9 mouse cellular contexts compared by ENCODE assay signal in the genomic region with DNA sequence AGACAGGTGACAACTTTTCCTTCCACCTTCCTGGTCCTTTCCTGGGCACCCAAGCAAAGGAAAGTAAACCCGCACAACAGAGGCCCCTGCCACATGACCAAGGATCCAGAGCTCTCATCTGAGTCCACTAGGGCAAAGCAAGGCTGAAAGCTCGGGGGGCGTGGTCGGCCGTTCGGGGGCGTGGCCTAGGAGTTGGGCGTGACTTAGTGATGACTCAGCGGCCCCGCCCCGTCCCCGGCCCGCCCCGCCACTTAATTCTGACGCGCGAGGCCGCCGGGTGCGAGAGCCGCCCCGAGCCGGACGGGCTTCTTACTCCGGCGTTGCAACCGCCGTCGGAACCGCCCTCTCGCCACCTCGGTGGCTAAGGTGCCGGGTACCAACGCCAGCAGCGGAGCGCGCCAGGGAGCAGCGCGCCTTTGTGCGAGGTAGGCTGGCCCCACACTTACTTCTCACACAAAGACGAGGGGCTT.
DNase-seq lines count a peak whose midpoint lies in the region; ATAC-seq and TF ChIP-seq lines count a peak whose summit lies in the region.
"Had no signal": no experiment of that assay in that cellular context is flagged by ENCODE, and none has a peak within 500 bp of the region (broad histone marks: within the 10 kb centered on the region; RNA-seq: fewer than 3 reads in every experiment).

No protein-coding gene starts in this region.

- peaks cover 3% of the 10 kb centered on the region; the same call in 1 of the 2 replicates for H3K4me1 ChIP-seq in bone marrow, adult 2 months (ENCODE audit: control insufficient read depth, insufficient read depth, low read length)
- peaks cover 40% of the 10 kb centered on the region for H3K4me1 ChIP-seq in embryonic facial prominence, embryonic 15.5 days
- H3K4me1 ChIP-seq in limb, embryonic 12.5 days (replicated peaks), result peaks cover 34% of the 10 kb centered on the region
- H3K4me1 ChIP-seq in midbrain, embryonic 14.5 days (ENCODE audit: control insufficient read depth, insufficient read depth, low read length), result peaks cover 21% of the 10 kb centered on the region

- no peak; the same call in 1 of the 2 replicates for TF ChIP-seq CTCF in bone marrow, adult 2 months (IDR thresholded peaks at IDR 0.05; ENCODE audit: control insufficient read depth, insufficient read depth, low read length)

- peak overlapping the region; percentile 87 for H3K4me2 ChIP-seq in embryonic facial prominence, embryonic 15.5 days (replicated peaks)
- H3K4me2 ChIP-seq in limb, embryonic 12.5 days, result peak overlapping the region; percentile 71
- peak overlapping the region; percentile 79 for H3K4me2 ChIP-seq in midbrain, embryonic 14.5 days (ENCODE audit: low read length)

- H3K4me3 ChIP-seq in bone marrow, adult 2 months (replicated peaks; ENCODE audit: control insufficient read depth, low read depth, low read length), result peak overlapping the region; percentile 94
- peak overlapping the region; percentile 81 for H3K4me3 ChIP-seq in embryonic facial prominence, embryonic 15.5 days (replicated peaks)
- H3K4me3 ChIP-seq in limb, embryonic 12.5 days (replicated peaks), result peak overlapping the region; percentile 91
- H3K4me3 ChIP-seq in midbrain, embryonic 14.5 days (replicated peaks; ENCODE audit: low read depth, low read length), result peak overlapping the region; percentile 97

- DNase-seq in 3T3-L1 (ENCODE audit: low read depth, low spot score), result peak; percentile 86
- peak; percentile 90 for DNase-seq in heart, adult 8-10 months (ENCODE audit: low spot score)
- peak; percentile 97 to 100 for DNase-seq in kidney, adult 8-10 months
- peak; percentile 93 for DNase-seq in midbrain, embryonic 14.5 days
- DNase-seq in spleen, adult 12 weeks (ENCODE audit: low spot score), result peak; percentile 98

- under 1% methylated on average over 41 of the region's 41 CpGs for WGBS in bone marrow, adult 2 months
- WGBS in embryonic facial prominence, embryonic 15.5 days, result under 1% methylated on average over 41 of the region's 41 CpGs
- WGBS in limb, embryonic 12.5 days, result under 1% methylated on average over 41 of the region's 41 CpGs
- WGBS in midbrain, embryonic 14.5 days, result under 1% methylated on average over 41 of the region's 41 CpGs

- peak; percentile 91 for ATAC-seq in embryonic facial prominence, embryonic 15.5 days (ENCODE audit: insufficient number of reproducible peaks, low FRiP score, low TSS enrichment, low read depth)
- peak; percentile 90 for ATAC-seq in limb, embryonic 12.5 days (ENCODE audit: insufficient number of reproducible peaks, insufficient read depth, low FRiP score, low TSS enrichment, low read depth)
- ATAC-seq in midbrain, embryonic 14.5 days (ENCODE audit: low FRiP score, low TSS enrichment), result peak; percentile 94

- peak; percentile 98 for TF ChIP-seq POLR2A in bone marrow, adult 2 months (IDR thresholded peaks at IDR 0.05; ENCODE audit: borderline replicate concordance, control insufficient read depth, low read depth, low read length)

- H3K27me3 ChIP-seq in embryonic facial prominence, embryonic 15.5 days, result no peaks in the 10 kb centered on the region
- peaks cover 2% of the 10 kb centered on the region; the same call in 1 of the 2 replicates for H3K27me3 ChIP-seq in limb, embryonic 12.5 days
- no peaks in the 10 kb centered on the region for H3K27me3 ChIP-seq in midbrain, embryonic 14.5 days (ENCODE audit: control insufficient read depth, insufficient read depth, low read length)

- no peaks in the 10 kb centered on the region for H3K36me3 ChIP-seq in embryonic facial prominence, embryonic 15.5 days
- H3K36me3 ChIP-seq in limb, embryonic 12.5 days, result no peaks in the 10 kb centered on the region
- H3K36me3 ChIP-seq in midbrain, embryonic 14.5 days (ENCODE audit: control insufficient read depth, insufficient read depth, low read length), result no peaks in the 10 kb centered on the region

- H3K9me3 ChIP-seq in embryonic facial prominence, embryonic 15.5 days (replicated peaks), result no peaks in the 10 kb centered on the region
- H3K9me3 ChIP-seq in limb, embryonic 12.5 days, result no peaks in the 10 kb centered on the region
- no peaks in the 10 kb centered on the region for H3K9me3 ChIP-seq in midbrain, embryonic 14.5 days (ENCODE audit: control insufficient read depth, low read length)
- H3K9me3 ChIP-seq: G1E had no signal

- H3K27ac ChIP-seq in bone marrow, adult 2 months (ENCODE audit: control insufficient read depth, insufficient read depth, low read depth, low read length, poor library complexity), result peak overlapping the region; percentile 91
- H3K27ac ChIP-seq in embryonic facial prominence, embryonic 15.5 days (replicated peaks), result peak overlapping the region; percentile 68
- peak overlapping the region; percentile 84 for H3K27ac ChIP-seq in limb, embryonic 12.5 days
- H3K27ac ChIP-seq in midbrain, embryonic 14.5 days (replicated peaks; ENCODE audit: low read depth, low read length), result peak overlapping the region; percentile 85

- H3K9ac ChIP-seq in embryonic facial prominence, embryonic 15.5 days, result peak overlapping the region; percentile 84
- peak overlapping the region; percentile 95 for H3K9ac ChIP-seq in limb, embryonic 12.5 days (replicated peaks)
- peak overlapping the region; percentile 98 for H3K9ac ChIP-seq in midbrain, embryonic 14.5 days (replicated peaks; ENCODE audit: low read length)

Comparison
In these comparisons a context has a peak if more than half of its experiments do, and no peak if none do; other contexts are left out.
1. Peak in every context shown above with its lines: DNase-seq, ATAC-seq, H3K4me3 ChIP-seq and H3K27ac ChIP-seq.